Mouse (Mus musculus): ENCODE measurements around the gene Enpp7. TPM values are rescaled to one million over a fixed set of nuclear protein-coding genes. Genes with fewer than 3 reads are reported as not detected.

The Enpp7 gene
- polyA plus RNA-seq (2014; fragmentation: Nextera tagmentation; extraction: Ambion mirVana): not detected in 2 replicates

- no peak for ATAC-seq (replicated peaks; ENCODE audit: low FRiP score)
Measured at GRCm38 (mm10) chr11:118987999-118988398, at the start of gene Enpp7. Gene Enpp7, plus strand, starts transcription at chr11:118988188.

GRCm38 (mm10) chr11:118939731-118940130 is 48.3 kb upstream of the Enpp7 start:
- Histone ChIP-seq H3K27me3 (replicated peaks; ENCODE audit: control insufficient read depth, insufficient read depth, low read length) (peaks cover 8% of the 10 kb centered on the region; the same call in 1 of the 2 replicates), H3K27ac (ENCODE audit: low read depth, low read length) (no peak overlapping the region), H3K9ac (ENCODE audit: low read depth, low read length) (no peak overlapping the region), H3K36me3 (ENCODE audit: control insufficient read depth, insufficient read depth, low read length) (no peaks in the 10 kb centered on the region), H3K4me3 (ENCODE audit: low read depth, low read length) (no peak overlapping the region), H3K9me3 (ENCODE audit: control insufficient read depth, low read length) (no peaks in the 10 kb centered on the region), H3K4me1 (replicated peaks; ENCODE audit: control insufficient read depth, insufficient read depth, low read length) (no peaks in the 10 kb centered on the region), H3K4me2 (no peak overlapping the region)
- ATAC-seq (replicated peaks; ENCODE audit: low FRiP score): no peak
- no peak for DNase-seq (ENCODE audit: low spot score)
- 65% methylated on average over 4 of the region's 4 CpGs for WGBS

More at GRCm38 (mm10) chr11:118987999-118988398, at the start of gene Enpp7:
- no peak for DNase-seq (ENCODE audit: low spot score)
- H3K4me1 ChIP-seq (replicated peaks; ENCODE audit: control insufficient read depth, insufficient read depth, low read length): no peaks in the 10 kb centered on the region
- no peak within 1 kb of the TSS for H3K27ac ChIP-seq (ENCODE audit: low read depth, low read length)
- 82% methylated on average over 10 of the region's 10 CpGs for WGBS
- H3K4me2 ChIP-seq: no peak within 1 kb of the TSS
- H3K36me3 ChIP-seq (ENCODE audit: control insufficient read depth, insufficient read depth, low read length): no peaks in the 10 kb centered on the region
- no peaks in the 10 kb centered on the region; the same call in 1 of the 2 replicates for H3K27me3 ChIP-seq (replicated peaks; ENCODE audit: control insufficient read depth, insufficient read depth, low read length)
- H3K9ac ChIP-seq (ENCODE audit: low read depth, low read length): no peak within 1 kb of the TSS
- no peaks in the 10 kb centered on the region for H3K9me3 ChIP-seq (ENCODE audit: control insufficient read depth, low read length)
- H3K4me3 ChIP-seq (ENCODE audit: low read depth, low read length): no peak within 1 kb of the TSS

- ATAC-seq (replicated peaks; ENCODE audit: low FRiP score) (no peak), DNase-seq (ENCODE audit: low spot score) (no peak)
- Histone ChIP-seq H3K27me3 (replicated peaks; ENCODE audit: control insufficient read depth, insufficient read depth, low read length) (0 out of 2 replicates have a peak, but pooled peaks cover 6% of the 10 kb centered on the region), H3K36me3 (ENCODE audit: control insufficient read depth, insufficient read depth, low read length) (no peaks in the 10 kb centered on the region), H3K9me3 (ENCODE audit: control insufficient read depth, low read length) (no peaks in the 10 kb centered on the region), H3K4me3 (ENCODE audit: low read depth, low read length) (no peak overlapping the region), H3K4me2 (no peak overlapping the region), H3K9ac (ENCODE audit: low read depth, low read length) (no peak overlapping the region), H3K4me1 (replicated peaks; ENCODE audit: control insufficient read depth, insufficient read depth, low read length) (no peaks in the 10 kb centered on the region), H3K27ac (ENCODE audit: low read depth, low read length) (no peak overlapping the region)
- WGBS: 75% methylated on average over 11 of the region's 11 CpGs
Measured at GRCm38 (mm10) chr11:118940539-118940938, 47.4 kb upstream of the Enpp7 start.

- no peak overlapping the region for H3K4me3 ChIP-seq (ENCODE audit: low read depth, low read length)
- ATAC-seq (replicated peaks; ENCODE audit: low FRiP score) (no peak), DNase-seq (ENCODE audit: low spot score) (no peak)
- H3K27me3 ChIP-seq (replicated peaks; ENCODE audit: control insufficient read depth, insufficient read depth, low read length): 0 out of 2 replicates have a peak, but pooled peaks cover 6% of the 10 kb centered on the region
- WGBS: 48% methylated on average over 5 of the region's 5 CpGs
- H3K36me3 ChIP-seq (ENCODE audit: control insufficient read depth, insufficient read depth, low read length): no peaks in the 10 kb centered on the region
- H3K9me3 ChIP-seq (ENCODE audit: control insufficient read depth, low read length): no peaks in the 10 kb centered on the region
- no peak overlapping the region for H3K27ac ChIP-seq (ENCODE audit: low read depth, low read length)
- no peaks in the 10 kb centered on the region for H3K4me1 ChIP-seq (replicated peaks; ENCODE audit: control insufficient read depth, insufficient read depth, low read length)
- H3K4me2 ChIP-seq: no peak overlapping the region
- no peak overlapping the region for H3K9ac ChIP-seq (ENCODE audit: low read depth, low read length)
Measured at GRCm38 (mm10) chr11:118941268-118941667, 46.7 kb upstream of the Enpp7 start.

- ATAC-seq (replicated peaks; ENCODE audit: low FRiP score) (no peak), DNase-seq (ENCODE audit: low spot score) (no peak)
- Histone ChIP-seq H3K4me2 (no peak overlapping the region), H3K27me3 (replicated peaks; ENCODE audit: control insufficient read depth, insufficient read depth, low read length) (peaks cover under 1% of the 10 kb centered on the region; the same call in 1 of the 2 replicates), H3K4me1 (replicated peaks; ENCODE audit: control insufficient read depth, insufficient read depth, low read length) (no peaks in the 10 kb centered on the region), H3K9me3 (ENCODE audit: control insufficient read depth, low read length) (no peaks in the 10 kb centered on the region), H3K27ac (ENCODE audit: low read depth, low read length) (no peak overlapping the region), H3K4me3 (ENCODE audit: low read depth, low read length) (no peak overlapping the region), H3K9ac (ENCODE audit: low read depth, low read length) (no peak overlapping the region), H3K36me3 (ENCODE audit: control insufficient read depth, insufficient read depth, low read length) (no peaks in the 10 kb centered on the region)
- 76% methylated on average over 8 of the region's 8 CpGs for WGBS
Measured at GRCm38 (mm10) chr11:118945868-118946267, 42.1 kb upstream of the Enpp7 start.

GRCm38 (mm10) chr11:118955016-118955415 is 33.0 kb upstream of the Enpp7 start:
- H3K36me3 ChIP-seq (ENCODE audit: control insufficient read depth, insufficient read depth, low read length): no peaks in the 10 kb centered on the region
- peaks cover 7% of the 10 kb centered on the region; the same call in 1 of the 2 replicates for H3K27me3 ChIP-seq (replicated peaks; ENCODE audit: control insufficient read depth, insufficient read depth, low read length)
- H3K27ac ChIP-seq (ENCODE audit: low read depth, low read length): no peak overlapping the region
- DNase-seq (ENCODE audit: low spot score) (no peak), ATAC-seq (replicated peaks; ENCODE audit: low FRiP score) (no peak)
- H3K9ac ChIP-seq (ENCODE audit: low read depth, low read length): no peak overlapping the region
- 29% methylated on average over 6 of the region's 6 CpGs for WGBS
- no peak overlapping the region for H3K4me3 ChIP-seq (ENCODE audit: low read depth, low read length)
- H3K4me2 ChIP-seq: no peak overlapping the region
- no peaks in the 10 kb centered on the region for H3K4me1 ChIP-seq (replicated peaks; ENCODE audit: control insufficient read depth, insufficient read depth, low read length)
- H3K9me3 ChIP-seq (ENCODE audit: control insufficient read depth, low read length): no peaks in the 10 kb centered on the region

- no peak overlapping the region for H3K4me3 ChIP-seq (ENCODE audit: low read depth, low read length)
- H3K36me3 ChIP-seq (ENCODE audit: control insufficient read depth, insufficient read depth, low read length): no peaks in the 10 kb centered on the region
- no peak overlapping the region for H3K4me2 ChIP-seq
- H3K27me3 ChIP-seq (replicated peaks; ENCODE audit: control insufficient read depth, insufficient read depth, low read length): 0 out of 2 replicates have a peak, but pooled peaks cover 4% of the 10 kb centered on the region
- DNase-seq (ENCODE audit: low spot score): no peak
- no peak overlapping the region for H3K27ac ChIP-seq (ENCODE audit: low read depth, low read length)
- no peak overlapping the region for H3K9ac ChIP-seq (ENCODE audit: low read depth, low read length)
- WGBS: 70% methylated on average over 14 of the region's 14 CpGs
- H3K4me1 ChIP-seq (replicated peaks; ENCODE audit: control insufficient read depth, insufficient read depth, low read length): no peaks in the 10 kb centered on the region
- no peak for ATAC-seq (replicated peaks; ENCODE audit: low FRiP score)
- no peaks in the 10 kb centered on the region for H3K9me3 ChIP-seq (ENCODE audit: control insufficient read depth, low read length)
Measured at GRCm38 (mm10) chr11:118957070-118957471, 30.9 kb upstream of the Enpp7 start.

GRCm38 (mm10) chr11:118960649-118961048 is 27.3 kb upstream of the Enpp7 start:
- 0 out of 2 replicates have a peak, but pooled peaks cover 2% of the 10 kb centered on the region for H3K27me3 ChIP-seq (replicated peaks; ENCODE audit: control insufficient read depth, insufficient read depth, low read length)
- no peak overlapping the region for H3K27ac ChIP-seq (ENCODE audit: low read depth, low read length)
- DNase-seq (ENCODE audit: low spot score) (no peak), ATAC-seq (replicated peaks; ENCODE audit: low FRiP score) (no peak)
- H3K9ac ChIP-seq (ENCODE audit: low read depth, low read length): no peak overlapping the region
- 69% methylated on average over 3 of the region's 3 CpGs for WGBS
- H3K9me3 ChIP-seq (ENCODE audit: control insufficient read depth, low read length): no peaks in the 10 kb centered on the region
- H3K36me3 ChIP-seq (ENCODE audit: control insufficient read depth, insufficient read depth, low read length): no peaks in the 10 kb centered on the region
- H3K4me2 ChIP-seq: no peak overlapping the region
- no peaks in the 10 kb centered on the region for H3K4me1 ChIP-seq (replicated peaks; ENCODE audit: control insufficient read depth, insufficient read depth, low read length)
- H3K4me3 ChIP-seq (ENCODE audit: low read depth, low read length): no peak overlapping the region

GRCm38 (mm10) chr11:118962478-118962877 is 25.5 kb upstream of the Enpp7 start:
- ATAC-seq (replicated peaks; ENCODE audit: low FRiP score) (no peak), DNase-seq (ENCODE audit: low spot score) (no peak)
- H3K4me1 ChIP-seq (replicated peaks; ENCODE audit: control insufficient read depth, insufficient read depth, low read length): no peaks in the 10 kb centered on the region
- H3K4me2 ChIP-seq: no peak overlapping the region
- H3K9ac ChIP-seq (ENCODE audit: low read depth, low read length): no peak overlapping the region
- H3K4me3 ChIP-seq (ENCODE audit: low read depth, low read length): no peak overlapping the region
- H3K27ac ChIP-seq (ENCODE audit: low read depth, low read length): no peak overlapping the region
- H3K36me3 ChIP-seq (ENCODE audit: control insufficient read depth, insufficient read depth, low read length): no peaks in the 10 kb centered on the region
- H3K9me3 ChIP-seq (ENCODE audit: control insufficient read depth, low read length): no peaks in the 10 kb centered on the region
- WGBS: 50% methylated on average over 4 of the region's 4 CpGs
- H3K27me3 ChIP-seq (replicated peaks; ENCODE audit: control insufficient read depth, insufficient read depth, low read length): no peaks in the 10 kb centered on the region

Data from liver, embryonic 11.5 days (tissue).